Mouse (Mus musculus): ENCODE data around the gene Xrcc1. TPM values are rescaled to one million over a fixed set of nuclear protein-coding genes. Genes with fewer than 3 reads are reported as not detected.

The Xrcc1 gene
- polyA plus RNA-seq, 1 experiment from 2014 or later, result 26.6 TPM

DNA sequence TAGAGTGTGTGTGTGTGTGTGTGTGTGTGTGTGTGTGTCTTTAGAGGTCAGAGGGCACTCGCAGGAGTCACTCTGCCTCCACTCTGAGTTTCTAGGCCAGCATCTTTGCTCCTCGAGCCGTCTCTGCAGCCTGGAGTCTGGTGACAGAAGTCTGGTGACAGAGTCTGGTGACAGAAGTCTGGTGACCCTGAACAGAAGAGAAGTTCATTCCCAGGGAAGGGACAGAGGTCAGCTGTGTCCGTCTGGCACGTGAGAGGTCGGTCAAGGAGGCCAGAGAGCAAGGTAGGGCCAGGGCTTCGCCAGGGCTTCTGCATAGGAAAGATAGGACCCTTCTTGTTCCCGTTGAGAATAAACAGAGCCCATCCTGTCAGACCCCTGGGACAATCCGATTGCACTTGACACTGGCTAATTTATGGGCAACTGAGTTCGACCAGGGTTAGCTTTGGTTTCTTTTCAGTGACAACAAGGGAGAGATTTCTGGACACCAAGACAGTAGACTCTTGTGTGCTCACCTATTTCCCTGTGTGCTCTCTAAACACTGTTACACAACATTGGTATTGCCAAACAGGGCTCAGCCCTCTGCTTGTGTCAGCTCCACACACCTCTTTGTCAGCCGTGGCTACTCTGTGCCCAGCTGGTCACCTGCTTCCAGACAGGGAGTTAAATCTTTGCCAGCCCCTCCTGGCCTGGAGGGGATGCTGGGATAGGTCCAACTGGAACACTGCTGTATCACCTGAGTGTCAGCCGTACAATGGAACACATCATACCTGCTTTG, 6.1 kb downstream of the Xrcc1 start:
- H3K4me1 ChIP-seq (replicated peaks; ENCODE audit: control insufficient read depth, insufficient read depth, low read length), result 0 out of 2 replicates have a peak, but pooled peaks cover 3% of the 10 kb centered on the region
- H3K4me2 ChIP-seq (replicated peaks; ENCODE audit: low read depth), result no peak overlapping the region
- H3K4me3 ChIP-seq (ENCODE audit: low read depth, low read length), result no peak overlapping the region
- H3K27me3 ChIP-seq (replicated peaks; ENCODE audit: control insufficient read depth, insufficient read depth, low read length), result no peaks in the 10 kb centered on the region
- no peak for TF ChIP-seq CTCF (IDR thresholded peaks at IDR 0.05; ENCODE audit: low read depth)
- no peak for ATAC-seq
- 76% methylated on average over 12 of the region's 12 CpGs for WGBS
- H3K9me3 ChIP-seq (ENCODE audit: control insufficient read depth), result no peaks in the 10 kb centered on the region
- no peak overlapping the region for H3K9ac ChIP-seq (ENCODE audit: low read depth, low read length)
- no peak overlapping the region; the same call in 1 of the 2 replicates for H3K27ac ChIP-seq (ENCODE audit: low read depth, low read length)
- H3K36me3 ChIP-seq (ENCODE audit: control insufficient read depth, insufficient read depth), result peaks cover 20% of the 10 kb centered on the region; the same call in 1 of the 2 replicates

GRCm38 (mm10) chr7:24555786-24556185, 9.7 kb downstream of the Xrcc1 start:
- Histone ChIP-seq H3K4me3 (ENCODE audit: low read depth, low read length) (no peak overlapping the region), H3K9ac (ENCODE audit: low read depth, low read length) (no peak overlapping the region), H3K4me2 (replicated peaks; ENCODE audit: low read depth) (no peak overlapping the region), H3K27ac (ENCODE audit: low read depth, low read length) (no peak overlapping the region), H3K36me3 (ENCODE audit: control insufficient read depth, insufficient read depth) (peaks cover 35% of the 10 kb centered on the region; the same call in 1 of the 2 replicates), H3K9me3 (ENCODE audit: control insufficient read depth) (no peaks in the 10 kb centered on the region), H3K4me1 (replicated peaks; ENCODE audit: control insufficient read depth, insufficient read depth, low read length) (no peaks in the 10 kb centered on the region), H3K27me3 (replicated peaks; ENCODE audit: control insufficient read depth, insufficient read depth, low read length) (no peaks in the 10 kb centered on the region)
- no peak for ATAC-seq
- no peak for TF ChIP-seq CTCF (IDR thresholded peaks at IDR 0.05; ENCODE audit: low read depth)
- 93% methylated on average over 10 of the region's 10 CpGs for WGBS

- H3K36me3 ChIP-seq (ENCODE audit: control insufficient read depth, insufficient read depth), result peaks cover 50% of the 10 kb centered on the region
- TF ChIP-seq CTCF (IDR thresholded peaks at IDR 0.05; ENCODE audit: low read depth), result no peak
- no peak overlapping the region for H3K9ac ChIP-seq (ENCODE audit: low read depth, low read length)
- no peak overlapping the region for H3K4me3 ChIP-seq (ENCODE audit: low read depth, low read length)
- no peak overlapping the region for H3K4me2 ChIP-seq (replicated peaks; ENCODE audit: low read depth)
- H3K27me3 ChIP-seq (replicated peaks; ENCODE audit: control insufficient read depth, insufficient read depth, low read length), result no peaks in the 10 kb centered on the region
- ATAC-seq, result no peak
- H3K9me3 ChIP-seq (ENCODE audit: control insufficient read depth), result no peaks in the 10 kb centered on the region
- no peak overlapping the region for H3K27ac ChIP-seq (ENCODE audit: low read depth, low read length)
- WGBS, result 94% methylated on average over 4 of the region's 4 CpGs
- no peaks in the 10 kb centered on the region for H3K4me1 ChIP-seq (replicated peaks; ENCODE audit: control insufficient read depth, insufficient read depth, low read length)
Observed at GRCm38 (mm10) chr7:24561450-24561849, 15.4 kb downstream of the Xrcc1 start.

GRCm38 (mm10) chr7:24563191-24563836, 17.2 kb downstream of the Xrcc1 start:
- no peak overlapping the region for H3K4me3 ChIP-seq (ENCODE audit: low read depth, low read length)
- TF ChIP-seq CTCF (IDR thresholded peaks at IDR 0.05; ENCODE audit: low read depth), result no peak
- WGBS, result 93% methylated on average over 8 of the region's 8 CpGs
- H3K9me3 ChIP-seq (ENCODE audit: control insufficient read depth), result no peaks in the 10 kb centered on the region
- H3K9ac ChIP-seq (ENCODE audit: low read depth, low read length), result no peak overlapping the region
- no peak for ATAC-seq
- no peak overlapping the region for H3K4me2 ChIP-seq (replicated peaks; ENCODE audit: low read depth)
- peaks cover 64% of the 10 kb centered on the region for H3K36me3 ChIP-seq (ENCODE audit: control insufficient read depth, insufficient read depth)
- H3K27me3 ChIP-seq (replicated peaks; ENCODE audit: control insufficient read depth, insufficient read depth, low read length), result no peaks in the 10 kb centered on the region
- H3K27ac ChIP-seq (ENCODE audit: low read depth, low read length), result no peak overlapping the region
- H3K4me1 ChIP-seq (replicated peaks; ENCODE audit: control insufficient read depth, insufficient read depth, low read length), result no peaks in the 10 kb centered on the region

DNA sequence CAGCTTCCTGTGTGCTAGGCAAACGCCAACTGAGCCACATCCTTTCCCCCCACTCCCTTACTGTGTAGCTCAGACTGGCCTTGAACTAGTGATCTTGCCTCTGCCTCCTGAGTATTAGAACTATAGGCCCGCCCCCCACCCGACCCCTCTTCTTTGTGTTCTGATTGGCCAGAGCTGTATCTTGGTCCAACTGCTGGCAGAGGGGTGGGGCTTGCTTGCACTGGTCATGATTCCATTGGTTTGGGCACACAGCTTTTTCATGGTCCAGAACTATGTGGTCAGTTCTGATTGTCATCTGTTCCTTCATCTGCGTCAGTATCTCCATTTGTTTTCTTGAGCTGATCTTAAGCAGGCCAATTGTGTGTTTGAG, 17.7 kb downstream of the Xrcc1 start:
- H3K36me3 ChIP-seq (ENCODE audit: control insufficient read depth, insufficient read depth), result peaks cover 68% of the 10 kb centered on the region
- H3K4me3 ChIP-seq (ENCODE audit: low read depth, low read length), result no peak overlapping the region
- H3K4me2 ChIP-seq (replicated peaks; ENCODE audit: low read depth), result no peak overlapping the region
- 84% methylated on average over 4 of the region's 4 CpGs for WGBS
- H3K9ac ChIP-seq (ENCODE audit: low read depth, low read length), result no peak overlapping the region
- no peak for TF ChIP-seq CTCF (IDR thresholded peaks at IDR 0.05; ENCODE audit: low read depth)
- no peaks in the 10 kb centered on the region for H3K27me3 ChIP-seq (replicated peaks; ENCODE audit: control insufficient read depth, insufficient read depth, low read length)
- H3K9me3 ChIP-seq (ENCODE audit: control insufficient read depth), result no peaks in the 10 kb centered on the region
- no peak overlapping the region for H3K27ac ChIP-seq (ENCODE audit: low read depth, low read length)
- no peak for ATAC-seq
- H3K4me1 ChIP-seq (replicated peaks; ENCODE audit: control insufficient read depth, insufficient read depth, low read length), result no peaks in the 10 kb centered on the region

DNA sequence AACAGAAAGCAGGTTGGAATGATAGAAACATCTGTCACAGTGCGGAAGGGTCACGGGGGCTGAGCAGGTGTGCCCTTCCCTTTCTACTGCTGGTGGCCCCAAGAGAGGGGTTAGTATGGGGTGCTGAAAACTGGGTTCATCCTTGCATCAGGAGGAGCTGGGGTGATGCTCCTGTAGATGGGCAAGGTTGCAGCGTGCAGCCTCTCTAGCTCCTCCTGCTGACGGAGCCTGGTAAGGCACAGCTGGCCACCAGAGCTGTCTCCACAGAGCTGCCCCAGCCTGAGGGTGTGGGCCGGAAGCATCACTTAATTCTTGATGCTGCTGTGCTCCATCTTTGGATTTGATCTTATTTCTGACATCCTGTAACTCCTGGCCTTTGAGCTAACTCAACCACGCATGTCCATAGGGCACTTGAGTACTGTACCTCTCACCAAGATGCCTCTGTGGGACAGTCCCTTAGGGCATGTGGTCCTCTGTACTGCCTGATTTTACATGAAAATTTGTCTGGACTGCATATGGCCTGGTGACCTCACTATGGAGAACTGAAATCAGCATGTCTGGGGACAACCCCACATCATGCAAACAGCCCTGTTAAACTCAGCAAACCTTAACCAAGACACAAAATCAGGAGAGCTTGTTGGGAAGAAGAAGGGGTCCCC, 18.6 kb downstream of the Xrcc1 start:
- peaks cover 68% of the 10 kb centered on the region for H3K36me3 ChIP-seq (ENCODE audit: control insufficient read depth, insufficient read depth)
- H3K4me3 ChIP-seq (ENCODE audit: low read depth, low read length), result no peak overlapping the region
- H3K9ac ChIP-seq (ENCODE audit: low read depth, low read length), result no peak overlapping the region
- no peaks in the 10 kb centered on the region for H3K4me1 ChIP-seq (replicated peaks; ENCODE audit: control insufficient read depth, insufficient read depth, low read length)
- ATAC-seq, result 0 out of 2 replicates have a peak, but pooled peaks have one; percentile 20
- WGBS, result 67% methylated on average over 6 of the region's 6 CpGs
- H3K9me3 ChIP-seq (ENCODE audit: control insufficient read depth), result no peaks in the 10 kb centered on the region
- peak; percentile 93 for TF ChIP-seq CTCF (IDR thresholded peaks at IDR 0.05; ENCODE audit: low read depth)
- H3K4me2 ChIP-seq (replicated peaks; ENCODE audit: low read depth), result no peak overlapping the region
- H3K27ac ChIP-seq (ENCODE audit: low read depth, low read length), result no peak overlapping the region
- no peaks in the 10 kb centered on the region for H3K27me3 ChIP-seq (replicated peaks; ENCODE audit: control insufficient read depth, insufficient read depth, low read length)
